14 mouse cellular contexts compared by ENCODE assay signal in the genomic region with DNA sequence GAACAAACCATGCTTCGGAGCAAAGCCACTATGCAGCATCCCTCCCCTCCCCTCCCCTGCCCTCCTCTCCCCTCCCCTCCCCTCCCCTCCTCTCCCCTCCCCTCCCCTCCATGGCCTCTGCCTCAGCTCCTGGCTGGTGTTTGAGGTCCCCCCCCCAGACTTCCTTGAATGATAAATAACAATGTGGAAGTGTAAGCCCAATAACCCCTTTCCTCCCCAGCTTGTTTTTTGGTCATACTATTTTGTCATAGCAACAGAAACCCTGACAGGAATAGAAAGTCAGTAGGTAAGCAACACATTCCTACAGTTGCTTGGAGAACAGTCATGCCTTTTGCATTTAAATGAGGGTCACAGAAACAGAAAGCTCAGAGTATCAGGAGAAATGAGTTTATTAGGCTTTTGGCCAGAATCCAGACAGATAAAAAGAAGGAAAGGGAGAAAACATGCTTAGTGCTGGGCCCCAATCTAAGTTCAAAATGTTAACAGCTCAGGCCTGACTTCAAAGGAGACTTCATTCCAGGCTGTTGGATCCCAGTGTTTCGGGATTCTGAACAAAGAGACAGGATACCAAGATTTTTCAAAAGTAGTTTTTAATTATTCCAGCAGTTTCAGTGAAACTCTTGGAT. TPM values are rescaled to one million over a fixed set of nuclear protein-coding genes. Genes with fewer than 3 reads are reported as not detected.
A peak's percentile ranks its signal among the peaks of the same experiment; 100 is the strongest.
DNase-seq lines count a peak whose midpoint lies in the region; ATAC-seq and TF ChIP-seq lines count a peak whose summit lies in the region.
"Had no signal": no experiment of that assay in that cellular context is flagged by ENCODE, and none has a peak within 500 bp of the region (broad histone marks: within the 10 kb centered on the region; RNA-seq: fewer than 3 reads in every experiment).

No protein-coding gene starts in this region.

- 0 out of 2 replicates have a peak overlapping the region, but pooled peaks have one; percentile 35 for H3K27ac ChIP-seq in hindbrain, embryonic 13.5 days
- no peak overlapping the region for H3K27ac ChIP-seq in hindbrain, embryonic 11.5 days (ENCODE audit: low read depth, low read length)
- H3K27ac ChIP-seq in lung, postnatal 0 days (ENCODE audit: low read length): no peak overlapping the region
- H3K27ac ChIP-seq in bone marrow macrophage, adult 2 months (ENCODE audit: insufficient read depth, low read depth, low read length): peak overlapping the region; percentile 11; the same call in 1 of the 2 replicates
- H3K27ac ChIP-seq in liver, postnatal 0 days (ENCODE audit: low read depth): peak overlapping the region; percentile 100
- H3K27ac ChIP-seq: embryonic facial prominence, embryonic 13.5 days; forebrain, embryonic 15.5 days had no signal

- H3K9ac ChIP-seq in hindbrain, embryonic 13.5 days: no peak overlapping the region
- H3K9ac ChIP-seq in hindbrain, embryonic 11.5 days (ENCODE audit: low read depth, low read length): no peak overlapping the region
- H3K9ac ChIP-seq in lung, postnatal 0 days (replicated peaks; ENCODE audit: low read depth): no peak overlapping the region
- H3K9ac ChIP-seq in liver, postnatal 0 days (replicated peaks): no peak overlapping the region
- H3K9ac ChIP-seq: embryonic facial prominence, embryonic 13.5 days; forebrain, embryonic 15.5 days had no signal

- peaks cover 22% of the 10 kb centered on the region for H3K4me1 ChIP-seq in hindbrain, embryonic 13.5 days (replicated peaks)
- H3K4me1 ChIP-seq in hindbrain, embryonic 11.5 days (replicated peaks; ENCODE audit: control insufficient read depth, insufficient read depth, low read length): peaks cover 3% of the 10 kb centered on the region
- peaks cover 15% of the 10 kb centered on the region for H3K4me1 ChIP-seq in lung, postnatal 0 days (ENCODE audit: insufficient read depth, low read depth, low read length)
- H3K4me1 ChIP-seq in bone marrow macrophage, adult 2 months (ENCODE audit: control insufficient read depth, insufficient read depth, low read length): peaks cover 31% of the 10 kb centered on the region
- peaks cover 32% of the 10 kb centered on the region for H3K4me1 ChIP-seq in liver, postnatal 0 days (ENCODE audit: insufficient read depth)

- no peak for TF ChIP-seq CTCF in lung, postnatal 0 days (IDR thresholded peaks at IDR 0.05)
- no peak for TF ChIP-seq CTCF in bone marrow macrophage, adult 2 months (IDR thresholded peaks at IDR 0.05; ENCODE audit: low read depth, low read length)
- TF ChIP-seq CTCF in liver, postnatal 0 days (IDR thresholded peaks at IDR 0.05; ENCODE audit: low read depth): no peak

- no peaks in the 10 kb centered on the region for H3K9me3 ChIP-seq in hindbrain, embryonic 13.5 days
- H3K9me3 ChIP-seq in hindbrain, embryonic 11.5 days (ENCODE audit: control insufficient read depth, low read length): no peaks in the 10 kb centered on the region
- no peaks in the 10 kb centered on the region for H3K9me3 ChIP-seq in lung, postnatal 0 days (ENCODE audit: low read length)
- H3K9me3 ChIP-seq in liver, postnatal 0 days (ENCODE audit: low read length): no peaks in the 10 kb centered on the region
- H3K9me3 ChIP-seq: embryonic facial prominence, embryonic 13.5 days; forebrain, embryonic 15.5 days had no signal

- intact Hi-C loops in left cerebral cortex, postnatal 25 days (cut with DNase I): no loop called here

- H3K36me3 ChIP-seq in hindbrain, embryonic 13.5 days: peaks cover 4% of the 10 kb centered on the region; the same call in 1 of the 2 replicates
- H3K36me3 ChIP-seq in hindbrain, embryonic 11.5 days (ENCODE audit: control insufficient read depth, insufficient read depth, low read length): no peaks in the 10 kb centered on the region
- no peaks in the 10 kb centered on the region for H3K36me3 ChIP-seq in lung, postnatal 0 days (ENCODE audit: insufficient read depth, low read length)
- H3K36me3 ChIP-seq in liver, postnatal 0 days (replicated peaks; ENCODE audit: insufficient read depth, low read length): peaks cover 5% of the 10 kb centered on the region; the same call in 1 of the 2 replicates
- H3K36me3 ChIP-seq: embryonic facial prominence, embryonic 13.5 days; forebrain, embryonic 15.5 days had no signal

- ATAC-seq in hindbrain, embryonic 13.5 days (ENCODE audit: low FRiP score): no peak
- ATAC-seq in hindbrain, embryonic 11.5 days (ENCODE audit: low FRiP score): no peak
- no peak for ATAC-seq in lung, postnatal 0 days
- ATAC-seq in liver, postnatal 0 days: no peak
- ATAC-seq: forebrain, embryonic 15.5 days; inflammation-experienced regulatory T-cells, adult 6 months had no signal

- 37% methylated on average over 2 of the region's 2 CpGs for WGBS in hindbrain, embryonic 13.5 days
- WGBS in hindbrain, embryonic 11.5 days: 59% methylated on average over 2 of the region's 2 CpGs
- WGBS in lung, postnatal 0 days: 45% methylated on average over 2 of the region's 2 CpGs
- 51% methylated on average over 2 of the region's 2 CpGs for WGBS in liver, postnatal 0 days (ENCODE audit: insufficient replicate concordance)

- no peak overlapping the region for H3K4me3 ChIP-seq in hindbrain, embryonic 13.5 days
- no peak overlapping the region for H3K4me3 ChIP-seq in hindbrain, embryonic 11.5 days (ENCODE audit: low read depth, low read length)
- H3K4me3 ChIP-seq in lung, postnatal 0 days (ENCODE audit: low read depth, low read length): no peak overlapping the region
- no peak overlapping the region for H3K4me3 ChIP-seq in bone marrow macrophage, adult 2 months (ENCODE audit: insufficient read depth, low read length)
- no peak overlapping the region for H3K4me3 ChIP-seq in liver, postnatal 0 days (ENCODE audit: low read depth, low read length)
- H3K4me3 ChIP-seq: embryonic facial prominence, embryonic 13.5 days; forebrain, embryonic 15.5 days had no signal

- no peak for TF ChIP-seq POLR2A in bone marrow macrophage, adult 2 months (IDR thresholded peaks at IDR 0.05; ENCODE audit: borderline replicate concordance, low read depth, low read length)

- H3K4me2 ChIP-seq in hindbrain, embryonic 13.5 days: no peak overlapping the region
- H3K4me2 ChIP-seq in hindbrain, embryonic 11.5 days (replicated peaks; ENCODE audit: low read depth, low read length): no peak overlapping the region
- H3K4me2 ChIP-seq in lung, postnatal 0 days (replicated peaks; ENCODE audit: low read depth, low read length): no peak overlapping the region
- no peak overlapping the region for H3K4me2 ChIP-seq in liver, postnatal 0 days (ENCODE audit: low read depth, low read length)
- H3K4me2 ChIP-seq: embryonic facial prominence, embryonic 13.5 days; forebrain, embryonic 15.5 days had no signal

- peaks cover 8% of the 10 kb centered on the region; the same call in 1 of the 2 replicates for H3K27me3 ChIP-seq in hindbrain, embryonic 13.5 days
- H3K27me3 ChIP-seq in hindbrain, embryonic 11.5 days (ENCODE audit: control insufficient read depth, insufficient read depth, low read length): no peaks in the 10 kb centered on the region
- H3K27me3 ChIP-seq in lung, postnatal 0 days (replicated peaks; ENCODE audit: insufficient read depth, low read length): no peaks in the 10 kb centered on the region
- H3K27me3 ChIP-seq in liver, postnatal 0 days (ENCODE audit: insufficient read depth, low read length): no peaks in the 10 kb centered on the region
- H3K27me3 ChIP-seq: embryonic facial prominence, embryonic 13.5 days; forebrain, embryonic 15.5 days had no signal

- no peak for TF ChIP-seq EP300 in lung, postnatal 0 days (IDR thresholded peaks at IDR 0.05)
- peak; percentile 22; the same call in 1 of the 2 replicates for TF ChIP-seq EP300 in liver, postnatal 0 days (IDR thresholded peaks at IDR 0.05; ENCODE audit: low read depth)

- no peak for DNase-seq in hindbrain, embryonic 11.5 days (ENCODE audit: low spot score)
- DNase-seq in lung, postnatal 0 days (ENCODE audit: low spot score): peak; percentile 24
- DNase-seq in lung, postnatal 25 days (ENCODE audit: low spot score): no peak
- no peak for DNase-seq in liver, postnatal 0 days
- DNase-seq in urinary bladder, adult 18-20 months (ENCODE audit: low spot score in 2 of 2): no peak
- DNase-seq in left cerebral cortex, postnatal 25 days (ENCODE audit: low spot score in 2 of 2): no peak
- DNase-seq: cerebellum, postnatal 10 days; retina, postnatal 1 day had no signal

RNA-seq across cellular contexts. Expression of a gene that starts 2.2 kb away (rescaled TPM):
- polyA plus RNA-seq in hindbrain, embryonic 13.5 days (2015; fragmentation: Nextera tagmentation; extraction: Ambion mirVana): 6.2 and 7.3 TPM in 2 replicates
- 2.0 and 2.6 TPM in 2 replicates for polyA plus RNA-seq in hindbrain, embryonic 11.5 days (2014; fragmentation: Nextera tagmentation; extraction: Ambion mirVana)
- 3.1 and 3.9 TPM in 2 replicates for polyA plus RNA-seq in lung, postnatal 0 days (2015; fragmentation: Nextera tagmentation; extraction: Ambion mirVana)
- polyA plus RNA-seq in bone marrow macrophage, adult 2 months (2012; ENCODE audit: insufficient read depth, insufficient read length, missing spikeins): 3.3 and 4.7 TPM in 2 replicates
- 6.3 and 7.1 TPM in 2 replicates for polyA plus RNA-seq in liver, postnatal 0 days (2015; fragmentation: Nextera tagmentation; extraction: Ambion mirVana)
- 1 to 10 TPM; 7.1 to 8.8 TPM for total RNA-seq in left cerebral cortex, postnatal 25 days (2021)

RNA-seq across cellular contexts. Expression of a gene that starts 17.3 kb away (rescaled TPM):
- polyA plus RNA-seq in hindbrain, embryonic 13.5 days (2015; fragmentation: Nextera tagmentation; extraction: Ambion mirVana): 0.14 and 0.17 TPM in 2 replicates
- polyA plus RNA-seq in hindbrain, embryonic 11.5 days (2014; fragmentation: Nextera tagmentation; extraction: Ambion mirVana): not detected in 2 replicates
- polyA plus RNA-seq in lung, postnatal 0 days (2015; fragmentation: Nextera tagmentation; extraction: Ambion mirVana): 1.8 and 2.5 TPM in 2 replicates
- not detected in 2 replicates for polyA plus RNA-seq in bone marrow macrophage, adult 2 months (2012; ENCODE audit: insufficient read depth, insufficient read length, missing spikeins)
- polyA plus RNA-seq in liver, postnatal 0 days (2015; fragmentation: Nextera tagmentation; extraction: Ambion mirVana): 0.29 and 0.37 TPM in 2 replicates
- 10 to 100 TPM in 1 of 2 experiments, 1 to 10 TPM in 1; 9.8 to 12.2 TPM for total RNA-seq in left cerebral cortex, postnatal 25 days (2021)
- polyA plus RNA-seq: inflammation-experienced regulatory T-cells, adult 6 months; neural tube, embryonic 11.5 days had no signal

RNA-seq across cellular contexts. Expression of a gene that starts 26.3 kb away (rescaled TPM):
- 177 and 182 TPM in 2 replicates for polyA plus RNA-seq in hindbrain, embryonic 13.5 days (2015; fragmentation: Nextera tagmentation; extraction: Ambion mirVana)
- 105 and 107 TPM in 2 replicates for polyA plus RNA-seq in hindbrain, embryonic 11.5 days (2014; fragmentation: Nextera tagmentation; extraction: Ambion mirVana)
- 151 and 168 TPM in 2 replicates for polyA plus RNA-seq in lung, postnatal 0 days (2015; fragmentation: Nextera tagmentation; extraction: Ambion mirVana)
- 32.1 and 32.3 TPM in 2 replicates for polyA plus RNA-seq in bone marrow macrophage, adult 2 months (2012; ENCODE audit: insufficient read depth, insufficient read length, missing spikeins)
- polyA plus RNA-seq in liver, postnatal 0 days (2015; fragmentation: Nextera tagmentation; extraction: Ambion mirVana): 59.5 and 64.4 TPM in 2 replicates
- total RNA-seq in left cerebral cortex, postnatal 25 days (2021): 100 to 1,000 TPM; 124 to 134 TPM

RNA-seq across cellular contexts. Expression of a gene that starts 29.5 kb away (rescaled TPM):
- polyA plus RNA-seq in hindbrain, embryonic 13.5 days (2015; fragmentation: Nextera tagmentation; extraction: Ambion mirVana): 0.22 and 0.44 TPM in 2 replicates
- 0.10 and 0.19 TPM in 2 replicates for polyA plus RNA-seq in hindbrain, embryonic 11.5 days (2014; fragmentation: Nextera tagmentation; extraction: Ambion mirVana)
- polyA plus RNA-seq in lung, postnatal 0 days (2015; fragmentation: Nextera tagmentation; extraction: Ambion mirVana): 0.92 and 1.5 TPM in 2 replicates
- 0.11 TPM in 1 of 2 replicates, not detected in the other for polyA plus RNA-seq in bone marrow macrophage, adult 2 months (2012; ENCODE audit: insufficient read depth, insufficient read length, missing spikeins)
- polyA plus RNA-seq in liver, postnatal 0 days (2015; fragmentation: Nextera tagmentation; extraction: Ambion mirVana): 0.31 and 0.49 TPM in 2 replicates
- 1 to 10 TPM; 1.2 to 1.5 TPM for total RNA-seq in left cerebral cortex, postnatal 25 days (2021)
- polyA plus RNA-seq: inflammation-experienced regulatory T-cells, adult 6 months had no signal

RNA-seq across cellular contexts. Expression of a gene that starts 36.6 kb away (rescaled TPM):
- 92.9 and 96.8 TPM in 2 replicates for polyA plus RNA-seq in hindbrain, embryonic 13.5 days (2015; fragmentation: Nextera tagmentation; extraction: Ambion mirVana)
- polyA plus RNA-seq in hindbrain, embryonic 11.5 days (2014; fragmentation: Nextera tagmentation; extraction: Ambion mirVana): 87.4 and 96.7 TPM in 2 replicates
- 60.0 and 74.0 TPM in 2 replicates for polyA plus RNA-seq in lung, postnatal 0 days (2015; fragmentation: Nextera tagmentation; extraction: Ambion mirVana)
- 20.1 and 24.1 TPM in 2 replicates for polyA plus RNA-seq in bone marrow macrophage, adult 2 months (2012; ENCODE audit: insufficient read depth, insufficient read length, missing spikeins)
- 64.2 and 65.2 TPM in 2 replicates for polyA plus RNA-seq in liver, postnatal 0 days (2015; fragmentation: Nextera tagmentation; extraction: Ambion mirVana)
- 10 to 100 TPM; 35.4 to 38.6 TPM for total RNA-seq in left cerebral cortex, postnatal 25 days (2021)

Comparison
In these comparisons a context has a peak if more than half of its experiments do, and no peak if none do; other contexts are left out.
1. H3K27ac ChIP-seq: peak in hindbrain, embryonic 13.5 days (single experiment), bone marrow macrophage, adult 2 months (single experiment) and liver, postnatal 0 days (single experiment); none in hindbrain, embryonic 11.5 days (single experiment) and lung, postnatal 0 days (single experiment).